Mouse (Mus musculus): ENCODE results near the gene Atp12a.

The Atp12a gene

GRCm38 (mm10) chr14:56364711-56365237 lies at the start of gene Atp12a:
TSS of gene Atp12a (plus strand) at chr14:56365068.
- no peak for DNase-seq (ENCODE audit: low read depth, low spot score)

GRCm38 (mm10) chr14:56315519-56315918 lies 49.3 kb upstream of the Atp12a start:
- DNase-seq (ENCODE audit: low read depth, low spot score): no peak

DNA sequence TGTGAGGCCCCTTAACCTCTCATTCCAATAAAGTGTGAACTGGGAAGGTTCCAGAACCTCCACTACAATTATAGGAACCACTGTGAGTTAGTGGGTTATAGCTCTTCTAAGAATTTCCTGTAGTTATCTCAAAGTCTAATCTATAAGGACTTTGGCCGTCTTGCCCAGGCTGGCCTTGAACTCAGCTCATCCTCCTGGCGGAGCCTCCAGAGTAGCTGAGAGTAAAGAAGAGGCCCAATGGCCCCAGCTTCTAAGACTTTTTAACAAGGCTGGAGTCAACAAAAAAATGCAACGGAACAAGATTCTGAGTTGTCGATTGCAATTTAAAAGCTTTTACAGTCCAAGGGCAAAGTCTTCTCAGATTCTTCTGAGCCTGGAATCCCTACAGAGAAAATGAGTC lies 48.5 kb upstream of the Atp12a start:
- no peak for DNase-seq (ENCODE audit: low read depth, low spot score)

DNA sequence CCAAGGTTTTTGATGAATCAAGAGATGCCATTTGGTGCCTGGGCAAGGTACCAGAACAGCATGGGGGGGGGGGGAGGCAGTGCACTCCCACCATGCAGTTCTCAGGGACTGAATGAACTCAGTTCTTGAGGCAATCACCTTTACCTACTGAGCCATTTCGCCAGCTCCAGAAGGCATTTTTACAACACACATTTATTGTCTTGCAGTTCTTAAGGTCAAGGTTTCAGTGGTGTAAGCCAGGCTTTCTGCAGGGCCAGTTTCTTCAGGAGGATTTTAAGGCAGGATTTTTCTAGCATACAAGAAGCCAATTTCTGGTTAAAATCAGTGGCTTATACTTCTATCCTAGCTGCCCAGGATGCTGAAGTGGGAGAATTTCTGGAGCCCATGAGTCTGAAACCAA lies 41.9 kb upstream of the Atp12a start:
- no peak for DNase-seq (ENCODE audit: low read depth, low spot score)

GRCm38 (mm10) chr14:56325038-56325437 lies 39.8 kb upstream of the Atp12a start:
- no peak for DNase-seq (ENCODE audit: low read depth, low spot score)

DNA sequence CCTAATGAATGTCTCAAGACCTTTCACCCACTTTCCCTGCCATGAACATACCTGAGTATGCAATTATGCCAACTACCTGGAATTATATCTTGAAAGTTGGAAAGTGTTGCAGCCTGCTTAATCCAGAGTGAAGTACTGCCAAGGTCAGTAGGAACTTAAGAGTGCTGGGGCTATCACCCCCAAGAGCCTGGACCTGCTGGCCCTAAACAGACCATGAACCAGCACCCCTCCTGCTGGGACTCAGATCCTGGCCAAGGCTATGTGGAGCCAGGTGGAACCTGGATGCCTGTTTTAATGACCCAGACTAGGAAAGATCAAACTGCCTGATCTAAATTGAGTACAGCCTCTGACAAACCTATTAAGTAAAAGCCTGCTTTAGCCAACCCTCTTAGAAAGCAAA lies 31.2 kb upstream of the Atp12a start:
- DNase-seq (ENCODE audit: low read depth, low spot score): no peak

DNA sequence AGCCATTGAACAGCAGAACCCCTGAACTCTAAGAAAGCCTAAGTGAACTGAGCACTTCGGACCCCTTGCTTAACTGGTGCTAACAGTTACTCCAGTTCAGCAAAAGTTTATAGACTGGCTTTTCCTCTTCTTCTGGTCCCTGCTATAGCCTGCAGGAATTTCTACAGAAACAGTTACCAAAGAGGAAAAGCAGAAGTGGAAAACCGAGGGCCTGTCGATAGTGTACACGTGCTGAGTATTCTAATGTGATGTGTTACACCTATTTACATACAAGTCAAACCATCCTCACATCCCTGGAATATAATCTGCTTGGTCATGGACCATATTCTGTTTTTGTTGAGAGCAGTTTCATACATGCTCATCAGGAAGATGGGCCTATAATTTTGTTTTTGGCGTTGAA lies 30.4 kb upstream of the Atp12a start:
- DNase-seq (ENCODE audit: low read depth, low spot score): no peak

GRCm38 (mm10) chr14:56336032-56336431 lies 28.8 kb upstream of the Atp12a start:
- no peak for DNase-seq (ENCODE audit: low read depth, low spot score)

GRCm38 (mm10) chr14:56337075-56337474 lies 27.8 kb upstream of the Atp12a start:
- DNase-seq (ENCODE audit: low read depth, low spot score): peak; percentile 8

GRCm38 (mm10) chr14:56337696-56338095 lies 27.2 kb upstream of the Atp12a start:
- DNase-seq (ENCODE audit: low read depth, low spot score): no peak

DNA sequence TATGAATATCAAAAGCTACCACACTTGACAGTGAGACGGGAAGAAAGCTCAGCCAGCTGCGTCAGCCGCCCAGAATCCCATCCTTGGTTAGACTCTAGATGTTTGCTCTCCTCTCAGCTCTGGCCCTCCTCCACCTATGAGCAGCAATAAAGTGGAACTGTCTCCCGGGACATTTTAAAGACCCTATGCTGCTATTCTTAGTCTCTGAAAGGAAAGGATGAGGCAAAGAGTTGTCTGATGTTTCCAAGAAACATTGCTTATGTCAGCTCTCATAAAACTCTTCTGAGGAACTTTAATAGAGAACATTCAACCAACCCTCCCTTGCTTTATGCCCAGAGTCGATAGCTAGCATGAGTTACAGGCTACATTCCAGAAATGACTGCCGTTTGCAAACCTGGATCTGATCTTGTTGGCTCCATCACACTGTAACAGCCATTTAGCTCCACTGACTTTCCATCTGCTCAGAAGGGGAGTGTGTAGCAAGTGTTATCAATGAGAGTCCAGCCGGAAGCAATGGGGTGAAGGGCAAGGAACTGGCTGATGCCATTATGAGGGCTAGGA lies 25.9 kb upstream of the Atp12a start:
- DNase-seq (ENCODE audit: low read depth, low spot score): no peak

DNA sequence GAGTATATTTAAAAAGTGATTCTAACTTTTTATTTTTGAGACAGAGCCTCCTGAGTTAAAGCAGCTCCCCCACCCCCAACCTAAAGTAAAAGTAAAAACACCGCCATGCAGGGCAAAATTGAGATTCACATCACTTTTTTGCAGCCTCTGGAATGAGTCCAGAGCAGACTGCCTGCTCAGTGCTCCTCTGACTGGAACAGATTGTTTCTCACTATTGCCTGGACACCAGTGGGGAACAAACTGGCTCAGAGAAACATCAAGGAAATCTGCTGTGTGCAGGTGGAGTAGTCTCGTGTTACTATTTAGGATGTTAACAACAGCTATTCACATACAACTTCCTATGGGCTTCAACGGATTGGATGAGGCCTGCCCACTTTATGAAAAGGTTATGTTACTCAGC lies 16.2 kb upstream of the Atp12a start:
- no peak for DNase-seq (ENCODE audit: low read depth, low spot score)

DNA sequence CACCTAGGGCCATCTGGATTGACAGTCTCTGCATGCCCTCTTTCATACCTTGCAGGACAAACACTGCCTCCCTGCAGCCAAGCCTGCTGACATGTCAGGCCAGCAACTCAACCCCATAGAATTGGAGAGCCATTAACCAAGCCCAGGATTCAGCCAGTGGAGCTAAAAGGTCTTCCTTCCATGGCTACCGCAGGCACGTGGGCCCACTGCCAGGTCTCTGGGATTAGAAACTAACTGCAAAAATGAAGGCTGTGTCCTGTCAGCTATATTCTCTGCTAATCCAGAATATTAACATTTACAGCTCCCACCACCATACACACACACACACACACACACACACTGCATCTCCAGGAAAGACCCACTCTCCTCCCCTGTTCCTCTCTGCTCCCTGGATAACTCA lies 15.3 kb upstream of the Atp12a start:
- no peak for DNase-seq (ENCODE audit: low read depth, low spot score)

DNA sequence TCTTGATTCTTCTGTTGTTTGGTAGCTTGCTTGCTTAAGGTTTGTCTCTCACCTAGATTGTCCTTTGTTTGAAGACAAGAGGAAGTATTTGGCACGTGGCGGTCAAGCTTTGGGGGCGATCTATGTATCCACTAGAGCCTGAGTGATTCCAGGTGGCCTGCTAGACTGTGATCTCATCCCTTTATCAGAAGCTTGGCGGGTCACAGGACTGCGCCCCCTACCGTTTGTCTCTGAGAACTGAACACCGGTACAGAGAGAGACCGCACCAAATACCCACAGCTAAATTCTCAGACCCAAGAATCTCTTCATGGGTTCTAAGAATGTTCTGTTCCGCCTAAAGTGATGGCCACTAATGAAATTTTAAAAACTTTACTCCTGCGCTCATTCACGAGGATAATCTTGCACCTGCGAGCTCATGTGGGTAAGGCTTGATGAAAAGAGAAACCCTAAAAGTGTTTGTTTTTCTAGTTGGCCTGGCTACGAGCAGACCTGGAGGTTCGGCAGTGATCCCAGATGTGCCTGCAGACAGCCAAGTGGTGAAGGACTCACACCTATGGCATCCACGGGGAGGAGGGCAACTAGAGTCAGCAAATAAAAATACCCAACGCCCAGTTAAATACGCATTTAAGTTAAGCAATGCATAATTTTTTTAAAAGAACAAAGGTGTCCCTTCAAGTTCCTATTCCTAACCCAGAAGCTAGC lies 12.8 kb upstream of the Atp12a start:
- no peak for DNase-seq (ENCODE audit: low read depth, low spot score)

- no peak for DNase-seq (ENCODE audit: low read depth, low spot score)
These were observed 10.1 kb upstream of the Atp12a start for GRCm38 (mm10) chr14:56354803-56355202.

- no peak for DNase-seq (ENCODE audit: low read depth, low spot score)
These were observed 9.5 kb upstream of the Atp12a start for GRCm38 (mm10) chr14:56355396-56355795.

GRCm38 (mm10) chr14:56356196-56356595 lies 8.7 kb upstream of the Atp12a start:
- DNase-seq (ENCODE audit: low read depth, low spot score): no peak

DNA sequence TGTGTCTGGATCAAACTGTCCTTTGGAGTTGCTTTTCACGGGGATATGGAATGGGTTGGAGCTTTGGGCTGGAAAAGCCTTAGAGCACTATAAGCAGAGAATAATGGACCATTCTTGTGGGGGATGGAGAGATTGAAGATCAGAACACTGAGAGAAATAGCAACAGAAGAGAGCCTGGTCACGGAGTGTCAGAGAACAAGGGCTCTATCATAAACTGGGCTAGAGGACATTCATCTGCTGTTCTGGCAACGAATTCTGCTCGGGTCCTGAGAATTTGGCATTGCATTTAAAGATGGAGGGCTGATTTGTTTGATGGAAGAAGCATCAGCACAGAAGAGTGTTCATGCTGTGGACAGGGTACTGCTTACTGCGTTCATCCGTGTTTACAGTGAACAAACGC lies 6.4 kb upstream of the Atp12a start:
- no peak for DNase-seq (ENCODE audit: low read depth, low spot score)

DNA sequence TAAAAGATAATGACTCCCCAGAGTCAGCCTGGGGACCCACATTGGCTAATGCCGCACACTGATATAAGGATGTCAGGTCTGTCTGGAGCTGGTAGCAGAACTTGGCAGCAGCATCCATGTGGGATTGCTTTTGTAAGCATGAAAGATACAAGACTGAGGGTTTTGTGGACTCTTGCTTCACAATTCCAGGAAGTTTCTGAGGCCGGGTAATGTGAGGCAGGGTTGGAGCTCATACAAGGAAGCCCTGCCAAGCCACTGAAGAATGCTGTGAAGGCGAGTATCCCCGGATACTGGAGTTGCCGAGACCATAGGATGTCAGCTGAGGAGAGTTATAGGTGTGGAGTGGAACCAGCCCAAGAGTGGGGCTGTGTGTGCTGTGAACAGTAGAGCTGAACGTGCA lies 5.7 kb upstream of the Atp12a start:
- DNase-seq (ENCODE audit: low read depth, low spot score): no peak

- DNase-seq (ENCODE audit: low read depth, low spot score): no peak
These were observed 424 bp downstream of the Atp12a start for GRCm38 (mm10) chr14:56365292-56365691.

DNA sequence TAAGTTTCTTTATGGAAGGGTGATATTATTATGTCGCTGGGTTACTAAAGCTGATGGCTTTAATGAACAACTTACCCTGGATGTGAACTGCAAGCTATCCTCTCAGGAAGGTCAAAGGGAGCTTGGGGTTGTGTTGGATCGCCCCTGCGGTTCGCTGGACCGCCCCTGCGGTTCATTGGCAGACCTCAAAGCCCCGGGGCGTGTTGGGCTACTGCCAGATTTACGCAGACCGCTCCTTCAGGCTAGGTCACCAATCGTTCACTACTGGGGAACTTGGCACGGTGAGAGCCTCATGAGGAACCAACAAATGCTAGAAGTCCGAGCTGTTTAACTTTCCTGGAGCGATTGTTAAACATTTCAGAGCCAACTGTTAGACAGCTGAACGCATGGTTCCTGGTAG lies 1.8 kb downstream of the Atp12a start:
- DNase-seq (ENCODE audit: low read depth, low spot score): no peak

- DNase-seq (ENCODE audit: low read depth, low spot score): no peak
These were observed 4.0 kb downstream of the Atp12a start for GRCm38 (mm10) chr14:56368834-56369233.

DNA sequence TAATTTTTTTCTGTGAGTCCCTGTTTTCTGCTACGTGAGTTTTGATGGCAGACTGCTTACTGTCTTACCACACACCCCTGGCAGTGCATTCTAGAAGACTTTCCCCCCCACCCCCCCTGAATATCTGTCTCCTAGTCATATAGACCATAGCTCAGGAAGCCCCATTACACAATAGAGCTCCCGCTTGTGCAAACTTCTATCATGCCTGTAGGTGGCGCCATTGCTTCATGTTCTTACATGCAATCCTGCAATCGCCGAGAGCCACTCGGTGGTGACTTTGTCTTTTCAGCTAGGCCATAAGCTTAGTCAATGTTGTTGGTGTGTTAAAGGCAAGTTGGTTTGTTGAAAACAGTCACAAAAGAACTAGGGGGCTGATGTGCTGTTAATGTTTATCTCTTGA lies 10.9 kb downstream of the Atp12a start:
- peak; percentile 62 for DNase-seq (ENCODE audit: low read depth, low spot score)

DNA sequence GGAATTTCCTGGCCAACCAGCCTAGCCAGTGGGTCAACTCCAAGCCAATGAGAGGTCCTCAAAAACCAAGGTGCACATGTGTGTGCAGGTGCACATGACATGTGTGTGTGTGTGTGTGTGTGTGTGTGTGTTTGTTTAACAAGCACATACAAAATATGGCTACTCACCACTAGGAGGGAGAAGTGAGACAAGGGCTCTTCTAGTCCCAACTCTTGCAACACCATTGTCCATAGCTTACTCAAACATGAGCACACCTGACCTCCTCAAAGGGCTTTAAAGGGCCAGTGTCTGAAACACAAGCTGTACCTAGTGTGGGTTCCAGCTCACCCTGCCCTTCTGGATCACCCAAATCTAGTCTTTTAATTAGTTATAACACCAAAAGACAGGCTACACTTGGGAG lies 12.9 kb downstream of the Atp12a start:
- no peak for DNase-seq (ENCODE audit: low read depth, low spot score)

Measured in brain, embryonic 18.5 days (tissue).